Mouse (Mus musculus): Measurements from ENCODE around the gene Fam169b. TPM values are rescaled to one million over a fixed set of nuclear protein-coding genes. Genes with fewer than 3 reads are reported as not detected.
"Not testable (repeated sequence)": the region's sequence is repeated elsewhere in the genome, so short reads cannot be mapped to it uniquely, and the experiment has no call there.

Gene Fam169b
- polyA plus RNA-seq, 1 experiment from 2014 or later, result 0.40 TPM

DNA sequence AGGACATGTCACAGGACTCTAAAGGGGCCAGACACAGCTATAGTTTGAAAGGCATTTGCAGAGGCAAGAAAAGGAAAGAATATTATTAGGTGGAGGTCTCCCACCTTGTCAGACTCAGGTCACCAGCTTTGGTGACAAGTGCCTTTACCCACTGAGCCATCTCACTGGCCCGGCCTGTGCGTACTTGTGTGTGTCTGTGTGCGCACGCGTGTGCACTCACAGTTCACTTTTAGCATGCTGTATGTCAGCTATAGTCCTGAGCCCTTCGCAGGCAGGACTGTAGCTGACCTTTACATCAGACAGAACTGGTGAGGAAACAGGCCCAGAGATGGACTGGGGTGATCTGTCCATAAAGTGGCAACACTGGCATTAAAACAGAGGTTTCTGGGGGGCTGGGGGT is 4.7 kb downstream of the Fam169b start:
- Histone ChIP-seq H3K36me3 (no peaks in the 10 kb centered on the region), H3K9ac (no peak overlapping the region), H3K27ac (no peak overlapping the region), H3K4me1 (peaks cover 8% of the 10 kb centered on the region), H3K27me3 (replicated peaks) (0 out of 2 replicates have a peak, but pooled peaks cover 3% of the 10 kb centered on the region), H3K4me3 (replicated peaks) (no peak overlapping the region), H3K9me3 (no peaks in the 10 kb centered on the region), H3K4me2 (no peak overlapping the region)
- 92% methylated on average over 6 of the region's 6 CpGs for WGBS
- ATAC-seq (ENCODE audit: insufficient read depth, low FRiP score, low read depth), result no peak

DNA sequence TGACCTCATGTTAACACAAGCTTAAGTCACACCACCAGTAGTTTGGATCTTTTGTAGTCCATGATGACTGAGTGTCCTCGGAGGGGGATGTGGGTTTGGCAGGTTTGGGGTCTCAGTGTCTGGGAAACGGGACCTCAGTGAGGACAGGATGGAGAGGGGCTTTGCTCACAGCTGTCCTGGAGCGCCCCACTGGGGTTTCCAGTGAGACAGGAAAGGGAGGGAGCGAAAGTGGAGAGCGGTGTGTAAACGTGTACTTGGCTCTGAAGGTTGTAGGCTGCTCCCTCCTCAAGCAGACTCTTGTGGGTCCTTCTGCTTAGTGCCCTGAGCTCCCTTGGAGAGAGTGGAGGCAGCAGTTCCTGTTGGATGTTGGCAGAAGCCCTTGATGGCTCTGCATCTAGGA is 5.3 kb downstream of the Fam169b start:
- H3K4me3 ChIP-seq (replicated peaks), result no peak overlapping the region
- no peak overlapping the region for H3K9ac ChIP-seq
- WGBS, result 68% methylated on average over 6 of the region's 6 CpGs
- peaks cover 8% of the 10 kb centered on the region for H3K4me1 ChIP-seq
- no peak overlapping the region for H3K4me2 ChIP-seq
- H3K9me3 ChIP-seq, result no peaks in the 10 kb centered on the region
- 0 out of 2 replicates have a peak, but pooled peaks cover 3% of the 10 kb centered on the region for H3K27me3 ChIP-seq (replicated peaks)
- no peak overlapping the region for H3K27ac ChIP-seq
- ATAC-seq (ENCODE audit: insufficient read depth, low FRiP score, low read depth), result no peak
- no peaks in the 10 kb centered on the region for H3K36me3 ChIP-seq

DNA sequence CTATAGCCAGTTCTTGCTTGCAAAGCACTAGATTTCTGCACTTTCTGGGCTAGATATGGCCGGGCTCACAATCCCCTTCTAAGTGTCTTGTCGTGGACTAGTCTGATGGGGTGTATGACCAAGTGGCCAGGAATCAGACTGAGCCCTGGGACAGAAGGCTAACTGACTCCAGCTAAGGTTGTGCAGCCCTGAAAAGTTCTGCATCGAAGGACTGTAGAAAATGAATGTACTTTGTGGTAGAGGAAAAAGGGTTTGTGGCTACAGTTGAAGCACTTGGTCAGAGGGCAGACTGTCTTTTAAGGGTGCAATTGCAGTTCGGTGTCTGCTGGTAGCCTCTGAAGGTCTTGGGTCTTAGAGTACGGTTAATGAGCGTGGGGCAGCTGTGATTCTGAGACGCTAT is 5.8 kb downstream of the Fam169b start:
- H3K9me3 ChIP-seq, result no peaks in the 10 kb centered on the region
- no peak overlapping the region for H3K27ac ChIP-seq
- no peaks in the 10 kb centered on the region for H3K36me3 ChIP-seq
- peaks cover 8% of the 10 kb centered on the region for H3K4me1 ChIP-seq
- 0 out of 2 replicates have a peak, but pooled peaks cover 3% of the 10 kb centered on the region for H3K27me3 ChIP-seq (replicated peaks)
- 84% methylated on average over 7 of the region's 7 CpGs for WGBS
- ATAC-seq (ENCODE audit: insufficient read depth, low FRiP score, low read depth), result no peak
- H3K4me2 ChIP-seq, result no peak overlapping the region
- no peak overlapping the region for H3K9ac ChIP-seq
- H3K4me3 ChIP-seq (replicated peaks), result no peak overlapping the region

DNA sequence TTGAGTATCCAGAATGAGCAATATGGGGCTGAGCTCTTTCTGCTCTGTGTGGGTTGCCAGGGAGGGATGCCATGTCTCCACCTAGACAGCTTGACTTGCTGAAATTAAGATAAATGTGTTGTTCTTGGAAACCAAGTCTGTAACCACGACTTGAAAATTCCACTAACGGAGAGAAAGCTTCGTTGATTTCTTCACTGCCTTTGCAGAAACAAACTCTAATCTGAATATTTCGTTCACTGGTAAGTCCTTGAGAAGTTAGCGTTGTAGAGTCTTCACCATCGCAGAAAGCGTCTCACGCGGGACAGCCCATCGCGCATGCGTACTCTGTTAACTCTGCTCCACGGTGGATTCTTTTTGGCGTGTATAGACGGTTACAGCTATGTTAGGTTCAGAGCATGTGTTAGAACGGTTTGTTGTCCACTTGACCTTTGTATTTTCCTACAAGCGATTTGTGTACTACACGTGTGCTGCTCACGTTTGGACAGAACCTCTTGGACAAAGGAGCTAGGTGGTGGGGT is 6.8 kb downstream of the Fam169b start:
- WGBS, result 87% methylated on average over 19 of the region's 19 CpGs
- Histone ChIP-seq H3K4me1 (peaks cover 8% of the 10 kb centered on the region), H3K9ac (no peak overlapping the region), H3K27ac (no peak overlapping the region), H3K4me2 (no peak overlapping the region), H3K9me3 (no peaks in the 10 kb centered on the region), H3K27me3 (replicated peaks) (no peaks in the 10 kb centered on the region), H3K4me3 (replicated peaks) (no peak overlapping the region), H3K36me3 (no peaks in the 10 kb centered on the region)
- ATAC-seq (ENCODE audit: insufficient read depth, low FRiP score, low read depth), result no peak

DNA sequence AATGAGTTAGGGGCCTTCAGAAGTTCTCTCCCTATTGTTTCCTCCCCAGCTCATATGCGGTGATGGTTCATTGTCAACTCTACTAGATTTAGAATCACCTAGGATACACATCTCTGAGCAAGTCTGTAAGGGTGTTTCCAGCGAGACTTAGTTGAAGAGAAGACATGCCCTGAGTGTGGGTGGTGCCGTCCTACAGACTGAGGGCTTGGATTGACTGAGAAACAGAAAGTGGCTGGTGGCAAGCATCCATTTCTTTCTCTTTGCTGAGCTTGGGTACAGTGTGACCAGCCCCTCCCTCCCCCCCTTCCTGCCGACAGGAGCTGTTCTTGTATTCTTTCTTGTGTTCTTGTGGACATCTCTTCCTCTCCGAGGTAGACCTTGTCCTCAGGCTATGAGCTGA is 7.7 kb downstream of the Fam169b start:
- ATAC-seq (ENCODE audit: insufficient read depth, low FRiP score, low read depth), result no peak
- H3K9ac ChIP-seq, result no peak overlapping the region
- WGBS, result 77% methylated on average over 5 of the region's 5 CpGs

DNA sequence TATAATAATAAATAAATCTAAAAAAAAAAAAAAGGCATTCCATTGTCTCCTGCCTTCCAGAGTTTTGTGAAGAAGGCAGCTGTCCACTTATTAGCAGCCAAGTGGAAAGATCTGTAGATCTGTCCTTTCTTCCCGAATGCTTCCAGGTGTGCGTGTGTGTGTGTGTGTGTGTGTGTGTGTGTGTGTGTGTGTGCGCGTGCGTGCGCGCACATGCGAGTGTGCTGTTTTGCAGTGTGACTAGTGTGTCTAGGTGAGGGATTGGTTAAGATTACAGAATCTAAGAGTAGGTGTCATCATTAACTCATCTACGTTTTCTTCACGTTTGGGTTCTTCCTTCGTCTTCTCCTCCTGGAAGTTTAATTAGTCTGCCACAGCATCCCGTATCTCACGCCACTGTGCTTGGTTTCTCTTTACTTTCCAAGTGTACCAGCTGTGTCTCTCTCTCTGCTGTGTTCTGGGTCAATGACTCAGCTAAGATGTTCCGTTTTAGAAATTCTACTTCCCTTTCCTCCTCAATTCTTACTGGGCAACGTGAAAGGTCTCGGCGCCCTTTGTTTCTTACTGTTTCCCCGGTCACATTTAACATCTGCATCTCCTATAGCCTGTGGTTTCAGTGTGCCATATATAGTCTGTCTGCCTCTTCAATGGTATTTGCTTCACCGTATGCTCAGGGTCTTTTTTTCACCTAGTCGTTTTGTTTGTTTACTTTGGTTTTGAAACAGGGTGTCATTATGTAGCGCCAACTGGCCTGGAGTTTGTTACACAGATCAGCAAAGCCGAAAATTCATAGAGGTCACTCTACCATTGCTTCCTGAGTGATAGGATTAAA is 8.9 kb downstream of the Fam169b start:
- Histone ChIP-seq H3K9me3 (no peaks in the 10 kb centered on the region), H3K27me3 (replicated peaks) (no peaks in the 10 kb centered on the region), H3K4me1 (0 out of 2 replicates have a peak, but pooled peaks cover 2% of the 10 kb centered on the region), H3K4me2 (no peak overlapping the region), H3K9ac (no peak overlapping the region), H3K4me3 (replicated peaks) (no peak overlapping the region), H3K36me3 (no peaks in the 10 kb centered on the region), H3K27ac (no peak overlapping the region)
- WGBS, result 76% methylated on average over 22 of the region's 22 CpGs
- no peak for ATAC-seq (ENCODE audit: insufficient read depth, low FRiP score, low read depth)

More for the DNA sequence above, 7.7 kb downstream of the Fam169b start:
- Histone ChIP-seq H3K4me1 (peaks cover 3% of the 10 kb centered on the region), H3K4me3 (replicated peaks) (no peak overlapping the region), H3K27ac (no peak overlapping the region), H3K36me3 (no peaks in the 10 kb centered on the region), H3K4me2 (no peak overlapping the region), H3K9me3 (no peaks in the 10 kb centered on the region), H3K27me3 (replicated peaks) (no peaks in the 10 kb centered on the region)

DNA sequence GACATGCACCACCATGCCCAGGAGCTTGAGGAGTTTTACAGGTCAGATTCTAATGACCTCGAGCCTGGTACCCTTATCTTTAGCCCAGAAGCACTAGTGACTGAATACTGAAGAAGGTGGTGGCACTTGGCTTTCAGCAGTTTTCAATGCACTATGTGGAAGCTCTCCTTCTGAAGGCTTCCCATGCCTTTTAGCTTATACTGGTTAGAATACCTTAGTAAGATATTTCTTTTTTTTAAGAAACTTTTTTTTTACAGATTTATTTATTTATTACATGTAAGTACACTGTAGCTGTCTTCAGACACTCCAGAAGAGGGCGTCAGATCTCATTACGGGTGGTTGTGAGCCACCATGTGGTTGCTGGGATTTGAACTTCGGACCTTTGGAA is 9.5 kb downstream of the Fam169b start:
- not testable (repeated sequence) for H3K36me3 ChIP-seq; ATAC-seq (ENCODE audit: insufficient read depth, low FRiP score, low read depth); H3K9ac ChIP-seq; H3K4me3 ChIP-seq (replicated peaks); H3K9me3 ChIP-seq; H3K4me1 ChIP-seq; H3K4me2 ChIP-seq; H3K27ac ChIP-seq; H3K27me3 ChIP-seq (replicated peaks)
- WGBS, result 79% methylated on average over 4 of the region's 4 CpGs

DNA sequence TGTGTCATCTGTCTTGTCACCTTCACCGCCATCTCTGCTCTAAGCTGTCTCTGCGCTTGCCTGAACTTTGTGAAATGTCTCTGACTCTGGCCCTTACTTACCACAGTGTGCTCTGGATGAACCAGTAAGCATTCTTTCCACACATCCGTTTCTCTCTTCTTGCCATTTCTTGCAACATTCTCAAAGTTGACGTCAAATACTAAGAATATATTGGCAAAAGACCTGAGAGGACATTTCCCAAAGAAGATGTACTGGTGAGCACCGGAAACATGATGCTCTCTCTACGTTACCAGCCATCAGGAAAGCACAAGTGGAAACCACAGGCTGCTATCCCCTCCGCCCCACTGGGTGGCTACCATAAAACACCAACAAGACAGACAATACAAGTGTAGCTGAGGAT is 10.1 kb downstream of the Fam169b start:
- 81% methylated on average over 7 of the region's 7 CpGs for WGBS
- ATAC-seq (ENCODE audit: insufficient read depth, low FRiP score, low read depth), result no peak
- no peaks in the 10 kb centered on the region for H3K27me3 ChIP-seq (replicated peaks)
- no peaks in the 10 kb centered on the region for H3K9me3 ChIP-seq
- H3K27ac ChIP-seq, result no peak overlapping the region
- 0 out of 2 replicates have a peak, but pooled peaks cover 2% of the 10 kb centered on the region for H3K4me1 ChIP-seq
- no peak overlapping the region for H3K4me3 ChIP-seq (replicated peaks)
- no peaks in the 10 kb centered on the region for H3K36me3 ChIP-seq
- no peak overlapping the region for H3K4me2 ChIP-seq
- H3K9ac ChIP-seq, result no peak overlapping the region

DNA sequence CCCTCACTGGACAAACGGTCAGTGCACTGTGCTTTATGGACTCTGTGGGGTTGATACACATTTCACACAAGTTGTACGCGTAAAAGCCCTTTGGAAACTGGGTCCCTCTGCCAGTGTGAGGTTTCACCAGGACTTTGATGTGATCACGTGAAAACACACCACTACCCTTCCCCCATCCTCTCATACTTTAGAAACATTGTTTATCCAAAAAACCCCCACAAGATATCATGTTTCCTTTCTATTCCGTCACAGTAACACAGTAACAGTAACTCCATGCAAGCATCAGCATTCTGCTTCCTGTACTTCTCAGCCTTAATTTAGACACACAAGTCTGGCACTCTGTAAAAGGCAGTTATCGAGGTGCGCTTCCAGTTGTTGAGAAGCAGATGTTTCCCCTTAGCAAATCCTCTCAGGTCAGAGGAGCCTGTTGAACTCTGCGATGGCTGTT is 12.2 kb downstream of the Fam169b start:
- Histone ChIP-seq H3K27me3 (replicated peaks) (no peaks in the 10 kb centered on the region), H3K36me3 (no peaks in the 10 kb centered on the region), H3K4me3 (replicated peaks) (no peak overlapping the region), H3K4me2 (no peak overlapping the region), H3K9me3 (no peaks in the 10 kb centered on the region), H3K9ac (no peak overlapping the region), H3K4me1 (0 out of 2 replicates have a peak, but pooled peaks cover 2% of the 10 kb centered on the region), H3K27ac (no peak overlapping the region)
- ATAC-seq (ENCODE audit: insufficient read depth, low FRiP score, low read depth), result no peak
- 47% methylated on average over 8 of the region's 8 CpGs for WGBS

DNA sequence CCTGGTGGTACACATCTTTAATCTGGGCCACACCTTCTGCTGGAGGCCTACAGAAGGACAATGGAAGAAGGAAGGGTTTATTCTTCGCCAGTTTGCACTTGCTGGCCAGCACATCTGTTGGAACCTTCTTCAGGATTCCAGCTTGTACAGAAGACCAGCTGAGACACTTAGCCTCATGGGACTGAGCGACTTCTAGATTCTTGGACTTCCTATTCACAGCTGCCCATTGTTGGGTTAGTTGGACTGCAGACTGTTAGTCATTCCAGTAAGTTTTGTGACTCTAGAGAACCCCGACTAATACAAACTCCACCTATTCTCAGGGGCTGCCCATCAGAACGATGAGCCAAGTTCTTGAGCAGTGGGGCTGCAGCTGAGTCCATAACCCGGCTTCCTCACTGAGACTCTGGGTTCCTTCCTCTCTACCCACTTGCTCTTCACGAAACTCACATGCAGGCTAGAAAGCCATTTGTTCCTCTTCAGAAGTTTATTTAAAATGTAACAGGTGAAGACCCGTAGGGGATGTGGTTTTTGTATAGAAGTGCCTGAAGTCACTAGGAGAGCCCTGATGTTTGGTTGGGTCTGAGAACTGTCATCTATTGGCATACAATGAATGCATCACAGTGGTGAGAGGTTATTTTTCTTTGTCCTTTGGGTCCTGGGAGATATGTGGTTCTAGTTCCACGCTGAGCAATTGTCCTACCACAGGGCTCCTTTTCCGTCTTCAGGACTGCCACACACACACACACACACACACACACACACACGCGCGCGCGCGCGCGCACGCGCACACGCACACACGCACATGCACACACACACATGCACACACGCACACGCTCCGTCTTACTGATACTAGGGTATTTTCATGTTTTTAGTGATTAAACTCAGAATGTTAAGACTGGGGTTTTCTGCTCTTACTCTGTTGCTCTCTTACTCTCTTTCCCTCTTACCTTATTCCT is 13.2 kb downstream of the Fam169b start:
- no peak for ATAC-seq (ENCODE audit: insufficient read depth, low FRiP score, low read depth)
- WGBS, result 88% methylated on average over 24 of the region's 24 CpGs

DNA sequence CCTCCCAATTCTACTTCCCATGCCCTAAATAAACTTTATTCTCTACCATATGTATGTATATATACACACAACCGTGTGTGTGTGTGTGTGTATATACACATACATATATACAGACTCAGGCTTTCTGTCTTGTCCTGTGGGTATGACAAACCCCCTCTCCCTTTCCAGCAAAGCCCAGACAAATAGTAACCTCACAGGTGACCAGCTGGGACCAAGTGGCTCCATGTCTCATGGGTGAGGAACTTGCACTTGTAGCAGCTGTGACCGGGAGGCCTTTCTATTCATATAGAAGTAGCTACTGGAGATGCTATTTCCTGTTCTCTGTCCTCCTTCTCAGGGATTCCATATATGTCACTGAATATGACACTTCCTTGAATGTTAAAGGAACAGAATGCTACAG is 13.9 kb downstream of the Fam169b start:
- no peak for ATAC-seq (ENCODE audit: insufficient read depth, low FRiP score, low read depth)
- no peaks in the 10 kb centered on the region for H3K36me3 ChIP-seq
- H3K4me3 ChIP-seq (replicated peaks), result no peak overlapping the region
- H3K27me3 ChIP-seq (replicated peaks), result no peaks in the 10 kb centered on the region
- H3K9me3 ChIP-seq, result no peaks in the 10 kb centered on the region
- H3K9ac ChIP-seq, result no peak overlapping the region
- H3K27ac ChIP-seq, result no peak overlapping the region
- WGBS, result 48% methylated on average over 2 of the region's 2 CpGs
- no peak overlapping the region for H3K4me2 ChIP-seq
- 0 out of 2 replicates have a peak, but pooled peaks cover 2% of the 10 kb centered on the region for H3K4me1 ChIP-seq

More for the DNA sequence above, 13.2 kb downstream of the Fam169b start:
- H3K27ac ChIP-seq, result no peak overlapping the region
- no peak overlapping the region for H3K9ac ChIP-seq
- H3K36me3 ChIP-seq, result no peaks in the 10 kb centered on the region
- no peak overlapping the region for H3K4me3 ChIP-seq (replicated peaks)
- 0 out of 2 replicates have a peak, but pooled peaks cover 2% of the 10 kb centered on the region for H3K4me1 ChIP-seq
- no peaks in the 10 kb centered on the region for H3K9me3 ChIP-seq
- H3K27me3 ChIP-seq (replicated peaks), result no peaks in the 10 kb centered on the region
- no peak overlapping the region for H3K4me2 ChIP-seq
